Mouse (Mus musculus) splenic B cell, adult 2 months (primary cell): ENCODE measurements around the gene M6pr.

Experiments
- DNase-seq: peaks from one replicate; pipeline ENCODE4 v3.0.0-alpha.2; 2011; ENCODE audit warnings: low read depth, low spot score
- H3K27me3 ChIP-seq: 2 replicates; pipeline ENCODE4 v1.6.1; 2012; ENCODE audit warnings: mild to moderate bottlenecking, low read length, moderate library complexity, mixed read lengths; ENCODE audit not compliant: control insufficient read depth, poor library complexity, insufficient read depth, severe bottlenecking
- H3K36me3 ChIP-seq: 2 replicates; pipeline ENCODE4 v1.6.1; 2012; ENCODE audit warnings: mild to moderate bottlenecking, low read length, moderate library complexity, mixed read lengths; ENCODE audit not compliant: control insufficient read depth, poor library complexity, insufficient read depth, severe bottlenecking

M6pr gene

DNA sequence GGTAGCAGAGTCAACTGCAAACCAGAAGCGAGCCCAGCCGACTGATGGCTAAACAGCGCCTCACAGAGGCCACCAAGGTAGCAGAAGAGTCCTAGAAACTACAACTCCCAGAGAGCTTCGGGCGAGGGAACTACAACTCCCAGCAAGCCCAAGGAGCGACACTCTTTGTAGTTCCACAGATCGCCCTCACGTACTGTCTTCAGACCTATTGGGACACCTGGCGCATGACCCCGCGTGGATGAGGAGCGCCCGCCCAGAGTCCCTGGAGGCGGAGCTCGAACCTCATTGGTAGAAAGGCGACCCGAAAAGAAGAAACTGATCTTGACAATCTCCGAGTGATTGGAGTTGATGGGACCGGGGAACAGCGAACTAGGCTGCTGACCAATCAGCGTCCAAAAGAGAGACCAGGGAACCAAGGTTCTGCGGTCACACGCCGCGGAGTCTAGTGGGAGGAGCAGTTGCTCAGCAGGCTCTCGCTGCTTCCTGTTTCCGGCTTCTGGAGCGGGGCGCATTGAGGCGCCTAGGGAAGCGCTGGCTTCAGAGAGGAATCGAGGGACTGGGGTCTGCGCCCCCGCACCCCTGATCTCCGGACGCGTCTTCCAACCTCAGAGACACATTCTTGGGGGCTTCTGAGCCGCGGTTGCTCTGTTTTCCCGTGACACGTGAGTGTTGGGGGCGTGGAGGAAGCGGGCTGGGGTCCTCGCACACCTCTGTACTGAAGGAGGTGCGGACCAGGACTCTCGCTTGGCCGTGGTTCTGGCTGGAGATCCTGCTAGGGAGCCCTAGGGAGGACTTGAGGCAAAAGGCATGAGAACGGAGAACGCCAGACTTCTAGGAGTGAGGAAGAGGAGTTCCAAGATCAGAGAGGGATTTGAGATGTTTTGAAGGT is at the start of gene M6pr:
M6pr (plus strand) TSS at position 216 of the 889 bp plus-strand sequence.
- Histone ChIP-seq H3K36me3 (peaks cover 5% of the 10 kb centered on the region; the same call in 1 of the 2 replicates), H3K27me3 (no peaks in the 10 kb centered on the region)
- DNase-seq = peak; percentile 98

DNA sequence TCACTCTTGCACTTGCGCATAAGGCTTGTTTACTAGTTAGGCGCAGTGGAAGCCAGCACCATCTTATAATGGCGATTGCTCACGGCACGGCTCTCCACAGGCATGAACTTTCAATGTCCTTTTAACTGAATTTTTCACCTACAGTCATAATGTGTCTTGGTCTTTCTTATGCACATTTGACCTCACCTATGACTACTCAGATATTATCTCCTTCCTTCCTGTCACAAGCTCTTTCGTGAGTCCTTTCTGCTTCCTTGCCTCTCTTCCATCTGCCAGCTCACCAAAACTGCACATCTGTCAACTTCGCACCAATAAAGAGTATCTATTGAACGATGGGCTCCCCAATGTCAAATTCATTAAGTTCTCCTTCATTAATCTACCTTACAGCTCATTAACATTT is 46.0 kb upstream of the M6pr start:
- no peaks in the 10 kb centered on the region for H3K27me3 ChIP-seq
- DNase-seq = no peak
- no peaks in the 10 kb centered on the region for H3K36me3 ChIP-seq

DNA sequence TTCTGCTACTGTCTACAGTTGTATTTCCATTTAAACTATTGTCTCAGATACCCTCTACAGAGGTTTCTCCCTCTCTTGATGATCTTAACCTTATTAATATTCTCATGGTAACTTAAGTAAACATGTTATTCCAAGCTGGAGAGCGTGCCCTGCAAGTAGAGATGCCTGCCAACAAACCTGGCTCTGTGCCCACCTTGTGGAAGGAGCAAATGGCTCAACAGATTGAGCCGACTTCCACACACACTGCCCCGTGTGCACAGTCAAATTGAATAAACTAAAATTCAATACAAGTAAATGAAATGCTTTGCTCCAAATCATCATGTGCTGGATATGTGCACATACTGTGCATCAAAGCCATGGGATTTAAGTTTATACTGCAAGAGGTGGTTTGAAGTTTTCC is 40.0 kb upstream of the M6pr start:
- no peaks in the 10 kb centered on the region for H3K36me3 ChIP-seq
- H3K27me3 ChIP-seq = no peaks in the 10 kb centered on the region
- no peak for DNase-seq

DNA sequence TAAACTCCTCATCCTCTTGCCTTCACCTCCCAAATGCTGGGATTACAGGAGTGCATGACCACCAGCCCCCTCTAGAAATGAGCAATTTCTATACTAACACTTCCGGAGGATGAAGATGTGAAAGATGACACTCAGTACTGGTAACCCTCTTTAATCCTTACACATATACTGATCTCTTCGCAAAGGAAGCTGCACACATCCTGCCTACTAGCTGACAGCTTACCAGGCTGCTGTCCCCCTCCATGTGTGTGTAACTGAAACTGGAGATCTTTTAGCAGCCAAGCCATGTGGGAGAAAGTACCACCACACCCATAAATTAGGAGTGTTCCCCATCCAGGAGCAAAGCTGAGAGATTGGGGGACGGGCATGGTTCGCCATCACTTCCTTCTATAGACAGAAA is 39.4 kb upstream of the M6pr start:
- no peak for DNase-seq
- Histone ChIP-seq H3K27me3 (no peaks in the 10 kb centered on the region), H3K36me3 (no peaks in the 10 kb centered on the region)

DNA sequence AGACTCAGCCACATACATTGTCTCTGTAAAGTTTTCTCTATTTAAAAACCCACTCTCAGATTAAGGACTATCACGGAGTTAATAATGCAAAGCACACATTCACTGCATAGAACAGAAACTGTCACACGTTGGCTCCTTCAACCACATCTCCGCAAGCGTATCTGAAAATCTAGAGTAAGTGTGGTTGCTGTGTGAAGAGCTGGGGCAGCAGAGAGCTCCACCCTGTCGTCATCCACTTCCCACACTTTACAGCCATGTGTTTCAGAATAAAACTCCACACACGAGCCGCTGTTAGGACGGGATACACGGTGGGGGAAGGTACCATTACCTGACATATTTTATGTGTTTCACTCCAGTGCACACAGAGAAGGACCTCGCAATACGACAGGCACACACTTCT is 38.4 kb upstream of the M6pr start:
- H3K27me3 ChIP-seq = no peaks in the 10 kb centered on the region
- no peak for DNase-seq

DNA sequence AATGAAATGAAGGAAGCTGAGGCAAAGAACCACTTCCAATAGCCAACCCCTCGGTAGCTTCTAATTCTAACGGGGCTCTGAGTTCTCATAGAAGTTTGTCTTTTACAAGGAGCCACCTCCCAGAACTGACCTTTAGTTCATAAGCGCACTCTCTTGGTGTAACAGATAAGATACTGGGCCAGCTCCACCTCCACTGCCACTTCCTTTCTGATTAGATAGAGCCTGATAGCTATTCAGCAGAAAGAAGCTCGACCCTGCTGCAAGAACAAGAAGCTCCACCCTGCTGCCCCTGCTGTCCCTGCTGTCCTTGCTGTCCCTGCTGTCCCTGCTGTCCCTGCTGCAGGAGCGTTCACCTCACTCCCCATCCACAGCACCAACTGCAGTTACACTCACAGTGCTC is 34.0 kb upstream of the M6pr start:
- DNase-seq = no peak

More for the DNA sequence above, 38.4 kb upstream of the M6pr start:
- no peaks in the 10 kb centered on the region for H3K36me3 ChIP-seq

DNA sequence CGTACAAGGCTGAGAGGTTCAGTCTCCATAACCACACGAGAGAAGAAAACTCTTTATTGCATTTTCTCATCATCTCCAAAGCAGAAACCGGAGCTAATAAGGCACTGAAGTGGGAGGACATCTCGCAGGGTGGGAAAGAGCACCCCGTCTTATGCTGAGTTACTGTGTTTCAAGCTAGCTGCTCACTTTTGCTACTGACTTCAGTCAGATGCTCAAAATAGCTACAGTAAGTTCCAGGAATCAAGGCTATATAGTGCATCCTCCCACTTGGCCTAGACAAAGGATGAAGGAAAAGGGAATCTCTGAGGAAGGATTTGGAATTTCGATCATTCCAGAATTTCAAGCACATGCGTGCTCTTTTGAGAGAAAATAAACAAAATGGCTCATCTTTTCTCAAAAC is 32.0 kb upstream of the M6pr start:
- no peak for DNase-seq
- no peaks in the 10 kb centered on the region for H3K36me3 ChIP-seq
- no peaks in the 10 kb centered on the region for H3K27me3 ChIP-seq

More for the DNA sequence above, 34.0 kb upstream of the M6pr start:
- no peaks in the 10 kb centered on the region for H3K36me3 ChIP-seq
- H3K27me3 ChIP-seq = no peaks in the 10 kb centered on the region

DNA sequence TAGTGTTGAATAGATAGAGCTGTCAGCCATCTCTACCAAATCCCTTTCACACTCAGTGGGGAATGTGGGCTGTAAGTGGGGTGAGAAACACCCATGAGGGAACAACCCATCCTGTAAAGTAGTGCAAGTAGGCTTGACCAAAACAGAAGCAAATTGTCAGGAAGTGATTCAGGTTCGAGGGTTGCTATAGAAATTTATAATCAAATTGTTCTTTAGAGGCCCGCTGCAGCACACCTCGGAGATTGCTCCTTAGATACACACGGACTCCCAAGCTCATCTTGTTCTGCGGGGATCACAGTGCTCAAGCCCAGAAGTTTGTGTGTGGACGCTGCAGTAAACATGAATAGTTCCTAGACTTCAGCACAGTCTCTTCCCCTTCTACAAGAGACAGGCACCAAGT is 25.7 kb upstream of the M6pr start, which contains the start of gene Klrg1:
Klrg1 (minus strand) TSS at position 101 of the 400 bp plus-strand sequence.
- no peak for DNase-seq
- H3K36me3 ChIP-seq = no peaks in the 10 kb centered on the region
- H3K27me3 ChIP-seq = no peaks in the 10 kb centered on the region

DNA sequence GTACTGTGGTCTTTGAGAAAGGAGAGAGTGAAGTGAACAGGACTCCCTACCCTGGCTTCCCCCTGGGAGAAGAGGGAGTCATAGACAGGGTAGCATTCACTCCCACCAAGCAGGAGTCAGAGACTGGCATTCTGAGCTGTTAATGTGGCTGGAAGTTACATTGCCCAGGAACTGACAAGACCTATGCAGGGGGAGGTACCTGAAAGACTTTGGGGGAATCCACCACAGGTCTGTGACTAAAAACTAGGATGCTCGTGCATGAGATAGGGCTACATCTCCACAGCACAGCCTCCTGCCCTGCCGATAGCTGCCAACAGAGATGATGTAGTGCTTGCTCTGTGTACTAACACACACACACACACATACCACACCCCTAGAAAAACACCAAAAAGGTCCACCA is 25.1 kb upstream of the M6pr start:
- H3K27me3 ChIP-seq = no peaks in the 10 kb centered on the region
- DNase-seq = no peak
- no peaks in the 10 kb centered on the region for H3K36me3 ChIP-seq

DNA sequence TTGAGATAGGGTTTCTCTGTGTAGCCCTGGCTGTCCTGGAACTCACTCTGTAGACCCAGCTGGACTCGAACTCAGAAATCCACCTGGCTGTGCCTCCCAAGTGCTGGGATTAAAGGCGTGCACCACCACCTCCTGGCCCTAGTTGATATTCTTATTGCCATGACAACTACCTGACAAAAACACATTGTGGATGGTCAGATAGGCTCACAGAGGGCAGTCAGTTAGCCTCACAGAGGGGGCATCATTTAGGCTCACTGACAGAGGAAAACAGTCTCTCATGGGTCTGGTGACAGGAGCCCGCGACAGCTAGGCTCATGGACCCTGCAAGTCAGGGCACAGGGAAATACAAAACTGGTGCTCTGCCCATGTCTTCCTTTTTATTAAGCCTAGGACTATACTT is 24.2 kb upstream of the M6pr start:
- no peak for DNase-seq
- no peaks in the 10 kb centered on the region for H3K36me3 ChIP-seq
- no peaks in the 10 kb centered on the region for H3K27me3 ChIP-seq

DNA sequence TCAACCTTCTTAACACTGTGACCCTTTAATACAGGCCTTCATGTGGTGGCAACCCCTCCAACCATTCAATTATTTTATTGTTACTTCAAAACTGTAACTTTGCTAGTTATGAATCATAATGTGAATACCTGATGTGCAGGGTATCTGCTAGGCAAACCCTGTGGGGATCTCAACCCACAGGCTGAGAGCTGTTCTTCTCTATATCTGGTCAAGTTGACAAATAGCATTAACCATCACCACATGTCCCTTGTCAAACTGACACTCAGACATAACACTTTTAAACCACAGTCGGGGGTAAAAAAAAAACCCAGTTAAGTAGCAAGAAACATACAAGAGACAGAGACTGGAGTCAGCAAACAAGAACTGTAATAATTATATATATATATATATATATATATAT is 23.7 kb upstream of the M6pr start:
- no peak for DNase-seq
- no peaks in the 10 kb centered on the region for H3K36me3 ChIP-seq
- no peaks in the 10 kb centered on the region for H3K27me3 ChIP-seq

DNA sequence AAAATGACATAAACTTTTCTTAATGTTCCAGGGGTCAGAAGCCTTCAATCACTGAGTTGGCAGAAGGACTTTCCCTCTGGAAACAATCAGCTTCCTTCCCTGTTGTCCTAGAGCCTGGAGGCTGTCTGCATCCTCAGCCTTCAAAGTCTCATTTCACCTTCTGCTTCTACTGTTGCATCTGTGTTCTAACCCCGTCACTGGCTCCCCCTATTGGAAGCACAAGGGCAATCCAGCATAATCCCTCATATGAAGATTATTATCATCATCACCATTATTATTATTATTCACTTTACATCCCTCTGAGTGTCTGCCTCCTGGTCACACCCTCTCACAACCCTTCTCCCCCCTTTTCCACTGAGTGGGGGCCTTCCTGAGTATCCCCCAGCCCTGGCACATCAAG is 20.3 kb upstream of the M6pr start:
- Histone ChIP-seq H3K27me3 (no peaks in the 10 kb centered on the region), H3K36me3 (no peaks in the 10 kb centered on the region)
- no peak for DNase-seq

DNA sequence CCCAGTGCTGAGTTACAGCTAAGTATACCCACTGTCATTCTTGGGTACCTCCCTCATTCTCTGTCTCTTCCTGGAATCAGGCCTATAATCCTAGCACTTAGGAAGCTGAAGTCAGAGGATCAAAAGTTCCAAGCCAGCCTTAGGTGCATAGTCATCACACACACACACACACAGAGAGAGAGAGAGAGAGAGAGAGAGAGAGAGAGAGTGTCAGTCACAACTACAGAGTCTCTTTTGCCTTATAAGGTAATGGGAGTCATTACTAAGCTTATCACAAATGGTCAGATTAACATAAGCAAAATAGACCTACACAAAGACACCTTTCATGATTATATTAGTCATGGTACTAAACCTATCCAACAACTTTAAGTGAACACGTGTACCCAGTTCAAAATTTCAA is 19.2 kb upstream of the M6pr start:
- no peaks in the 10 kb centered on the region for H3K27me3 ChIP-seq
- no peaks in the 10 kb centered on the region for H3K36me3 ChIP-seq
- no peak for DNase-seq

DNA sequence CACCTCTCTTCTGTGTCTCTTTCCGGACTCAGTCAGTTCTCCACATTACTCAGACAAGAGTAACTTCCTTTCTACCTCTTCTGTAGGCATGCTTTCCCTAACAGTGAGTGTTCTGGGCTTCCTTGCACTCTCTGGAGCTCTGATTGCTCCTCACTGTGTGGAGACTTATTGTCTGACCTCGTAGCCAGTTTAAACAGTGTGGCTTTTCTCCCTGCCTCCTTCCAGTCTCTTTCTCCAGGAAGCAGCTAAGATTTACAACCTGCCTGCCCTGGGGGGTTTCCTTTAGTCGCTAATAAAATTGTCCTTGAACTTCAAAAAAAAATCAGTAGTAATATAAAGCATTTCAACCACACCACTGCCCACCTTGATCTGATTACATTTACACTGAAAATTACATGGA is 18.3 kb upstream of the M6pr start:
- no peak for DNase-seq
- H3K27me3 ChIP-seq = no peaks in the 10 kb centered on the region
- no peaks in the 10 kb centered on the region for H3K36me3 ChIP-seq

DNA sequence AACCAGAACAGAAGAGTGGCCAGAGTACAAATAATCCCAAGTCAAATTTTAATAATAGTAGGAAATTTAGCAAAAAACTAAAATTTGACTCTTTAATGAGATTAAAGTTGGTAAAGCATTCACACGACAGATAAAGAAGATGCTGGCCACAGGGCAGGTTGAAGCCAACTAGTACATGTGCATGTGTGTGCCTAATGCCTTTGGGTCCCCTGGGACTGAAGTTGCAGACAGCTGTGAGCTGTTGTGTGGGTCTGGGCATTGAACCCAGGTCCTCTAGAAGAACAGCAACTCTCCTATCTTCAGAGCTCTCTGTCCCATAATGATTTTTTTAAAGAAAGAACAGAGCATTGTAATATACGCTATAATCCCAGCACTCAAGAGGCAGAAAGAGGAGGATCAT is 17.3 kb upstream of the M6pr start:
- no peak for DNase-seq
- no peaks in the 10 kb centered on the region for H3K27me3 ChIP-seq
- no peaks in the 10 kb centered on the region for H3K36me3 ChIP-seq

DNA sequence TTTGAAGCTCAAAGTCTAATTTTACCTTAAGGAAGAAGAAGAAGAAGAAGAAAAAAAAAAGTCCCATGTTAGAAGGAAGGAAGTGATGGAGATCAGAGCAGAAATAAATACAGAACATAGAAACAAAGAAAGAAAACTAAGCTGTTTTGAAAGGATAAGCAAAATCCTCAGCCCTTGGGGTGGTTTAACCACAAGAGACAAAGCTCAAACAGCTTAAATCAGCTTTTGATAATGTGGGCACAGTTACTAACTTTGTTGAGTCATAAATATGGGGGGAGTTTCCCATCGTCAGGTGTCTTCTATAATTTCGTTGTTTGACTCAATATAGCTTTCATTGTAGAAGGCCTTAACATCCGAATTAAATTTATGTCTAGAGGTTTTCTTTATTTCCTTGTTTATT is 16.8 kb upstream of the M6pr start:
- Histone ChIP-seq H3K36me3 (no peaks in the 10 kb centered on the region), H3K27me3 (no peaks in the 10 kb centered on the region)
- no peak for DNase-seq
